Mouse (Mus musculus) brain, embryonic 14.5 days (tissue): ENCODE measurements around the gene Golph3l.

ENCODE experiments used
- CTCF ChIP-seq: fragments of 200-500 bp; IDR thresholded peaks from 2 replicates; pipeline ENCODE4 v1.5.1; 2012; ENCODE audit warnings: inconsistent platforms, mild to moderate bottlenecking, moderate library complexity, borderline replicate concordance; ENCODE audit not compliant: insufficient read depth, insufficient read length; ENCODE audit errors: extremely low read depth
- POLR2A ChIP-seq: fragments of 200-500 bp; IDR thresholded peaks from 2 replicates; pipeline ENCODE4 v1.6.1; 2012; ENCODE audit warnings: mild to moderate bottlenecking, inconsistent platforms, borderline replicate concordance; ENCODE audit not compliant: poor library complexity, insufficient read depth, insufficient read length, severe bottlenecking; ENCODE audit errors: extremely low read depth

DNA sequence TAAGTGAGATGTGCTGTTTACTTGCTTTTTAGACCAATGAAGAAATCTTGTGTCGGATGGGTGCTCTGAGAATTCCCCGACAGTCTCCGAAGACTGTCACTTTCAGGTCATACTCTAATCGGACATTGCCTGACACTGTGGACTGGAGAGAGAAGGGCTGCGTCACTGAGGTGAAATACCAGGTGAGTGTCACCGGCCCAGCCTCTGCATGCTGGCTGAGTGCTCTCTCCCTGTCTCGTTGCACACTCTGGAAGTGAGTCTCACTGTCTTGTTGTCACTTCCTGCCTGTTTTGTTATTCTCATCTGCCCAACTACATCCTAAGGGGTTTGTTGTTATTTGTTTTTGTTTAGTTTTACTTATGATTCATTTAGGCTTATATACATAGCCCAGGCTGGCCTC, 45.8 kb upstream of the Golph3l start:
- TF ChIP-seq POLR2A (no peak), CTCF (no peak)
